Mouse (Mus musculus) thymus, adult 18-20 months (tissue): ENCODE results near the gene Ppp1r9b.

Experiments
- DNase-seq, 2 experiments: peaks; one replicate each; pipeline ENCODE4 v3.0.0; 2022; ENCODE audit warnings: mixed read lengths in 2 of 2

The Ppp1r9b gene

GRCm38 (mm10) chr11:94978178-94978915 lies 12.5 kb upstream of the Ppp1r9b start:
- no peak for DNase-seq

GRCm38 (mm10) chr11:94978947-94979346 lies 11.9 kb upstream of the Ppp1r9b start:
- peak; percentile 90 for DNase-seq

GRCm38 (mm10) chr11:94979462-94980179 lies 11.2 kb upstream of the Ppp1r9b start:
- no peak for DNase-seq

GRCm38 (mm10) chr11:94985140-94985539 lies 5.7 kb upstream of the Ppp1r9b start:
- DNase-seq: no peak

GRCm38 (mm10) chr11:94985822-94986221 lies 5.0 kb upstream of the Ppp1r9b start:
- DNase-seq: no peak

GRCm38 (mm10) chr11:94986435-94986834 lies 4.4 kb upstream of the Ppp1r9b start:
- DNase-seq: no peak

- DNase-seq: no peak
Observed at GRCm38 (mm10) chr11:94987341-94987740, 3.5 kb upstream of the Ppp1r9b start.

- DNase-seq: no peak
Observed at GRCm38 (mm10) chr11:94987851-94988250, 3.0 kb upstream of the Ppp1r9b start.

GRCm38 (mm10) chr11:94988780-94989561 lies 1.9 kb upstream of the Ppp1r9b start:
- no peak for DNase-seq

- peak; percentile 65 to 78 for DNase-seq
Observed at GRCm38 (mm10) chr11:94989562-94990017, 1.2 kb upstream of the Ppp1r9b start.

GRCm38 (mm10) chr11:94990102-94990748 lies 610 bp upstream of the Ppp1r9b start:
- no peak for DNase-seq

- peak in 1 of 2 experiments; percentile 51 for DNase-seq
Observed at GRCm38 (mm10) chr11:94991641-94992479, 1.0 kb downstream of the Ppp1r9b start.

GRCm38 (mm10) chr11:94992480-94992753 lies 1.6 kb downstream of the Ppp1r9b start:
- no peak for DNase-seq

- DNase-seq: peak in 1 of 2 experiments; percentile 68
Observed at GRCm38 (mm10) chr11:94992754-94993606, 2.1 kb downstream of the Ppp1r9b start.

GRCm38 (mm10) chr11:94994208-94994814 lies 3.5 kb downstream of the Ppp1r9b start:
- DNase-seq: no peak

- no peak for DNase-seq
Observed at GRCm38 (mm10) chr11:94994947-94995772, 4.3 kb downstream of the Ppp1r9b start.

GRCm38 (mm10) chr11:94996101-94996500 lies 5.3 kb downstream of the Ppp1r9b start:
- DNase-seq: no peak

GRCm38 (mm10) chr11:94996984-94997383 lies 6.1 kb downstream of the Ppp1r9b start:
- DNase-seq: no peak

- DNase-seq: no peak
Observed at GRCm38 (mm10) chr11:94997596-94997995, 6.8 kb downstream of the Ppp1r9b start.
